Mouse (Mus musculus) lung, adult 2 months (tissue): Measurements from ENCODE around the gene Ankrd33b. TPM values are rescaled to one million over a fixed set of nuclear protein-coding genes. Genes with fewer than 3 reads are reported as not detected.

Experiments
- DNase-seq: peaks from one replicate; pipeline ENCODE4 v3.0.0; 2022
- H3K4me1 ChIP-seq: fragments of 200-500 bp; 2 replicates; pipeline ENCODE4 v1.6.1; 2011; ENCODE audit warnings: low read length; ENCODE audit not compliant: control insufficient read depth, insufficient read depth
- H3K4me3 ChIP-seq: fragments of 200-500 bp; replicated peaks from 2 replicates; pipeline ENCODE3; 2011; ENCODE audit warnings: low read depth, mild to moderate bottlenecking, control low read depth, low read length; ENCODE audit errors: extremely low read depth
- CTCF ChIP-seq: fragments of 200-500 bp; IDR thresholded peaks from 2 replicates; pipeline ENCODE4 v1.5.1; 2011; ENCODE audit warnings: mild to moderate bottlenecking, low read length, control low read depth; ENCODE audit not compliant: insufficient read depth
- POLR2A ChIP-seq: fragments of 200-500 bp; IDR thresholded peaks from 2 replicates; pipeline ENCODE4 v1.6.1; 2011; ENCODE audit warnings: low read depth, mild to moderate bottlenecking, control low read depth, low read length, borderline replicate concordance; ENCODE audit errors: extremely low read depth
- WGBS: fragments of 180-500 bp; shearing (Covaris S2); methylation state at CpG from one replicate; pipeline ENCODE4 v1.1.7; 2018; 5-methylcytosine and 5-hydroxymethylcytosine counted together
- polyA plus RNA-seq: library from polyadenylated mRNA; depleted of rRNA; stranded (reverse); fragments of >200 nt; gene quantifications from 2 replicates; pipeline ENCODE4 v1.2.3, GENCODE M21; 2012

The Ankrd33b gene
- polyA plus RNA-seq, 1 experiment = 42.2 TPM

- H3K4me3 ChIP-seq = no peak overlapping the region
- WGBS = 82% methylated on average over 3 of the region's 3 CpGs
- DNase-seq = no peak
- H3K4me1 ChIP-seq = peaks cover 5% of the 10 kb centered on the region
- TF ChIP-seq POLR2A (no peak), CTCF (no peak)
Observed at GRCm38 (mm10) chr15:31317056-31317805, 50.3 kb downstream of the Ankrd33b start.

- Histone ChIP-seq H3K4me3 (no peak overlapping the region), H3K4me1 (peaks cover 5% of the 10 kb centered on the region)
- no peak for TF ChIP-seq POLR2A
- TF ChIP-seq CTCF = peak; percentile 72
- peak; percentile 71 for DNase-seq
- 8% methylated on average over 5 of the region's 5 CpGs for WGBS
Observed at GRCm38 (mm10) chr15:31315630-31316231, 51.8 kb downstream of the Ankrd33b start.

GRCm38 (mm10) chr15:31312001-31312400, 55.5 kb downstream of the Ankrd33b start:
- TF ChIP-seq POLR2A (no peak), CTCF (no peak)
- WGBS = 55% methylated on average over 2 of the region's 2 CpGs

GRCm38 (mm10) chr15:31309526-31309925, 58.0 kb downstream of the Ankrd33b start:
- no peak overlapping the region for H3K4me3 ChIP-seq
- DNase-seq = no peak
- WGBS = 69% methylated on average over 15 of the region's 15 CpGs
- TF ChIP-seq CTCF = peak; percentile 40; the same call in 1 of the 2 replicates
- TF ChIP-seq POLR2A = no peak
- H3K4me1 ChIP-seq = no peaks in the 10 kb centered on the region

More at GRCm38 (mm10) chr15:31312001-31312400, 55.5 kb downstream of the Ankrd33b start:
- H3K4me3 ChIP-seq = no peak overlapping the region
- H3K4me1 ChIP-seq = peaks cover 2% of the 10 kb centered on the region; the same call in 1 of the 2 replicates
- DNase-seq = no peak

- Histone ChIP-seq H3K4me3 (no peak overlapping the region), H3K4me1 (peaks cover 9% of the 10 kb centered on the region)
- 89% methylated on average over 4 of the region's 4 CpGs for WGBS
- TF ChIP-seq CTCF (no peak), POLR2A (no peak)
- DNase-seq = no peak
Observed at GRCm38 (mm10) chr15:31306726-31307125, 60.8 kb downstream of the Ankrd33b start.

- no peak for DNase-seq
- H3K4me1 ChIP-seq = peaks cover 9% of the 10 kb centered on the region
- WGBS = 46% methylated on average over 6 of the region's 6 CpGs
- H3K4me3 ChIP-seq = no peak overlapping the region
- TF ChIP-seq POLR2A (no peak), CTCF (no peak)
Observed at GRCm38 (mm10) chr15:31305181-31305580, 62.3 kb downstream of the Ankrd33b start.

GRCm38 (mm10) chr15:31304302-31304701, 63.2 kb downstream of the Ankrd33b start:
- WGBS = 60% methylated on average over 3 of the region's 3 CpGs
- no peak overlapping the region for H3K4me3 ChIP-seq
- no peak for TF ChIP-seq CTCF
- TF ChIP-seq POLR2A = no peak

GRCm38 (mm10) chr15:31302293-31302990, 65.1 kb downstream of the Ankrd33b start:
- WGBS = 21% methylated on average over 12 of the region's 12 CpGs
- Histone ChIP-seq H3K4me1 (peaks cover 9% of the 10 kb centered on the region), H3K4me3 (no peak overlapping the region)
- TF ChIP-seq CTCF = no peak
- no peak for DNase-seq

More at GRCm38 (mm10) chr15:31304302-31304701, 63.2 kb downstream of the Ankrd33b start:
- peaks cover 9% of the 10 kb centered on the region for H3K4me1 ChIP-seq
- DNase-seq = no peak

- H3K4me3 ChIP-seq = no peak overlapping the region
- TF ChIP-seq POLR2A (no peak), CTCF (no peak)
- H3K4me1 ChIP-seq = peaks cover 9% of the 10 kb centered on the region
- 45% methylated on average over 6 of the region's 6 CpGs for WGBS
- DNase-seq = no peak
Observed at GRCm38 (mm10) chr15:31299258-31299917, 68.1 kb downstream of the Ankrd33b start.
